Mouse (Mus musculus) ES-E14 (cell line): ENCODE data around the gene Arrb2. TPM values are rescaled to one million over a fixed set of nuclear protein-coding genes. Genes with fewer than 3 reads are reported as not detected.

Experiments used
- DNase-seq: peaks from one replicate; pipeline ENCODE4 v3.0.0-alpha.2; 2013; ENCODE audit warnings: low read depth, low spot score
- H3K27ac ChIP-seq: 2 replicates; pipeline ENCODE4 v1.5.1; 2012; ENCODE audit warnings: low read depth, mild to moderate bottlenecking, low read length, moderate library complexity, mixed read lengths; ENCODE audit not compliant: poor library complexity, insufficient read depth, severe bottlenecking
- H3K36me3 ChIP-seq: 2 replicates; pipeline ENCODE4 v1.6.1; 2012; ENCODE audit warnings: mild to moderate bottlenecking, low read length, moderate library complexity, mixed read lengths; ENCODE audit not compliant: control insufficient read depth, poor library complexity, insufficient read depth, severe bottlenecking
- H3K4me1 ChIP-seq, 2 experiments: fragments of 150-350 bp in 1 of 2; sonication (generic) in 1 of 2; 2 replicates each; pipeline ENCODE4 v1.6.1; 2012; ENCODE audit warnings: low read length in 2 of 2, mild to moderate bottlenecking in 1 of 2, mixed read lengths in 1 of 2; ENCODE audit not compliant: control insufficient read depth in 2 of 2, insufficient read depth in 2 of 2, poor library complexity in 1 of 2
- H3K4me3 ChIP-seq, 2 experiments: fragments of 150-350 bp in 1 of 2; sonication (generic) in 1 of 2; 2 replicates each; pipeline ENCODE4 v1.5.1; 2012; ENCODE audit warnings: low read length in 2 of 2, low read depth in 1 of 2, mild to moderate bottlenecking in 1 of 2, mixed read lengths in 1 of 2; ENCODE audit not compliant: insufficient read depth in 1 of 2, poor library complexity in 1 of 2, severe bottlenecking in 1 of 2
- H3K9ac ChIP-seq: 2 replicates; pipeline ENCODE4 v1.6.1; 2012; ENCODE audit warnings: low read depth, mild to moderate bottlenecking, low read length, mixed read lengths; ENCODE audit not compliant: poor library complexity, insufficient read depth, severe bottlenecking
- H3K9me3 ChIP-seq: fragments of 150-350 bp; sonication (generic); 2 replicates; pipeline ENCODE4 v1.6.1; 2012; ENCODE audit warnings: low read depth, mild to moderate bottlenecking, low read length; ENCODE audit not compliant: control insufficient read depth, insufficient read depth
- CHD2 ChIP-seq: IDR thresholded peaks from 2 replicates; pipeline ENCODE4 v1.6.1; 2014; ENCODE audit warnings: mild to moderate bottlenecking, low read depth, low read length, inconsistent platforms
- HCFC1 ChIP-seq: IDR thresholded peaks from 2 replicates; pipeline ENCODE4 v1.6.1; 2012; ENCODE audit warnings: low read length, inconsistent platforms, borderline replicate concordance; ENCODE audit not compliant: insufficient read depth
- MAFK ChIP-seq: IDR thresholded peaks from 2 replicates; pipeline ENCODE4 v1.6.1; 2014; ENCODE audit warnings: mild to moderate bottlenecking, low read depth, low read length, inconsistent platforms; ENCODE audit not compliant: insufficient read depth
- ZC3H11A ChIP-seq: IDR thresholded peaks from 2 replicates; pipeline ENCODE4 v1.6.1; 2012; ENCODE audit warnings: low read depth, mild to moderate bottlenecking, inconsistent platforms, low read length, borderline replicate concordance
- ZNF384 ChIP-seq: IDR thresholded peaks from 2 replicates; pipeline ENCODE4 v1.6.1; 2012; ENCODE audit warnings: low read depth, low read length, inconsistent platforms
- in situ Hi-C, 2 experiments: fragments of 600-800 bp; cut with MboI; formaldehyde crosslinking; loops; one replicate each; pipeline ENCODE4 v1.15.1; 2025; ENCODE audit warnings: low sequenced_read_pairs in 2 of 2, inconsistent platforms in 1 of 2; ENCODE audit not compliant: unreplicated experiment in 2 of 2
- total RNA-seq: library from RNA; depleted of rRNA; stranded (reverse); fragments of 300-350 nt; gene quantifications from 2 replicates; pipeline ENCODE4 v1.2.3, GENCODE M21; 2012

The Arrb2 gene
- total RNA-seq, 1 experiment, result 30.6 TPM

- TF ChIP-seq HCFC1, result peak; percentile 88
- TF ChIP-seq MAFK, result no peak
- TF ChIP-seq CHD2, result no peak
- no peak for TF ChIP-seq ZNF384
- TF ChIP-seq ZC3H11A, result peak; percentile 49; the same call in 1 of the 2 replicates
- DNase-seq, result peak; percentile 96
- Histone ChIP-seq H3K9me3 (no peaks in the 10 kb centered on the region), H3K27ac (peak within 1 kb of the TSS; percentile 88), H3K4me1 (peaks cover 3 to 8% of the 10 kb centered on the region in 2 experiments; a peak in 3 of 4 replicates), H3K36me3 (peaks cover 9% of the 10 kb centered on the region; the same call in 1 of the 2 replicates), H3K4me3 (peak within 1 kb of the TSS; percentile 92 to 99), H3K9ac (peak within 1 kb of the TSS; percentile 96)
- in situ Hi-C loops, result no loop called here
Observed at GRCm38 (mm10) chr11:70451797-70452498, 19.5 kb downstream of the Arrb2 start, which contains the start of gene Med11. Gene Med11, plus strand, starts transcription at chr11:70451919.

- no peak for DNase-seq
- Histone ChIP-seq H3K4me3 (no peak overlapping the region), H3K4me1 (peaks cover 3 to 8% of the 10 kb centered on the region in 2 experiments; a peak in 3 of 4 replicates), H3K27ac (no peak overlapping the region), H3K9me3 (no peaks in the 10 kb centered on the region), H3K9ac (peak overlapping the region; percentile 26; the same call in 1 of the 2 replicates), H3K36me3 (peaks cover 9% of the 10 kb centered on the region; the same call in 1 of the 2 replicates)
- TF ChIP-seq CHD2 (no peak), MAFK (no peak), HCFC1 (no peak), ZNF384 (no peak), ZC3H11A (no peak)
- in situ Hi-C loops, result no loop called here
Observed at GRCm38 (mm10) chr11:70453261-70454044, 21.0 kb downstream of the Arrb2 start.

GRCm38 (mm10) chr11:70458688-70459600 is 26.5 kb downstream of the Arrb2 start, which contains the start of gene Zmynd15:
Gene Zmynd15, plus strand, starts transcription at chr11:70459433.
- no peak for DNase-seq
- TF ChIP-seq ZNF384 (no peak), HCFC1 (no peak), ZC3H11A (no peak), MAFK (no peak), CHD2 (no peak)
- Histone ChIP-seq H3K9me3 (no peaks in the 10 kb centered on the region), H3K4me3 (peak within 1 kb of the TSS; percentile 60 to 63), H3K36me3 (peaks cover 3% of the 10 kb centered on the region; the same call in 1 of the 2 replicates), H3K9ac (peak within 1 kb of the TSS; percentile 56), H3K27ac (no peak within 1 kb of the TSS), H3K4me1 (0 out of 4 replicates have a peak, but pooled peaks cover 0 to 2% of the 10 kb centered on the region in 2 experiments)
- in situ Hi-C loops, result no loop called here

- TF ChIP-seq CHD2 (no peak), MAFK (no peak), ZNF384 (no peak), HCFC1 (no peak), ZC3H11A (no peak)
- peaks cover 3% of the 10 kb centered on the region; the same call in 1 of the 2 replicates for H3K36me3 ChIP-seq
- DNase-seq, result no peak
- no peak within 1 kb of the TSS for H3K27ac ChIP-seq
- 0 out of 4 replicates have a peak, but pooled peaks cover 0 to 3% of the 10 kb centered on the region in 2 experiments for H3K4me1 ChIP-seq
- in situ Hi-C loops, result no loop called here
- H3K9ac ChIP-seq, result peak within 1 kb of the TSS; percentile 56
- no peaks in the 10 kb centered on the region for H3K9me3 ChIP-seq
- peak within 1 kb of the TSS; percentile 60 to 63 for H3K4me3 ChIP-seq
Observed at GRCm38 (mm10) chr11:70459601-70460101, 27.2 kb downstream of the Arrb2 start, which contains the start of gene Cxcl16. Gene Cxcl16, minus strand, starts transcription at chr11:70459984.
